Mouse (Mus musculus): Measurements from ENCODE around the gene Fitm1. TPM values are rescaled to one million over a fixed set of nuclear protein-coding genes. Genes with fewer than 3 reads are reported as not detected.

The Fitm1 gene
- 1.3 and 1.5 TPM in 2 replicates for polyA plus RNA-seq (2015; fragmentation: Nextera tagmentation; extraction: Ambion mirVana)

- no peak for ATAC-seq
- no peak within 1 kb of the TSS; the same call in 1 of the 2 replicates for H3K9ac ChIP-seq (replicated peaks; ENCODE audit: low read depth)
Measured at GRCm38 (mm10) chr14:55575302-55575701, at the start of gene Fitm1. Gene Fitm1, plus strand, starts transcription at chr14:55575617.

GRCm38 (mm10) chr14:55526674-55527073 is 48.7 kb upstream of the Fitm1 start:
- Histone ChIP-seq H3K4me1 (ENCODE audit: insufficient read depth, low read depth, low read length) (no peaks in the 10 kb centered on the region), H3K27ac (ENCODE audit: low read length) (no peak overlapping the region), H3K9me3 (ENCODE audit: low read length) (no peaks in the 10 kb centered on the region), H3K4me2 (replicated peaks; ENCODE audit: low read depth, low read length) (no peak overlapping the region), H3K36me3 (ENCODE audit: insufficient read depth, low read length) (no peaks in the 10 kb centered on the region), H3K4me3 (ENCODE audit: low read depth, low read length) (no peak overlapping the region), H3K27me3 (replicated peaks; ENCODE audit: insufficient read depth, low read length) (peaks cover 3% of the 10 kb centered on the region; the same call in 1 of the 2 replicates), H3K9ac (replicated peaks; ENCODE audit: low read depth) (no peak overlapping the region)
- no peak for ATAC-seq
- TF ChIP-seq CTCF (IDR thresholded peaks at IDR 0.05) (no peak), EP300 (IDR thresholded peaks at IDR 0.05) (no peak)
- DNase-seq (ENCODE audit: low spot score), result no peak
- 73% methylated on average over 2 of the region's 2 CpGs for WGBS

More at GRCm38 (mm10) chr14:55575302-55575701, at the start of gene Fitm1:
- no peaks in the 10 kb centered on the region for H3K9me3 ChIP-seq (ENCODE audit: low read length)
- H3K4me1 ChIP-seq (ENCODE audit: insufficient read depth, low read depth, low read length), result peaks cover 3% of the 10 kb centered on the region; the same call in 1 of the 2 replicates
- peak within 1 kb of the TSS; percentile 69 for H3K27ac ChIP-seq (ENCODE audit: low read length)
- 0 out of 2 replicates have a peak, but pooled peaks cover 4% of the 10 kb centered on the region for H3K36me3 ChIP-seq (ENCODE audit: insufficient read depth, low read length)
- no peaks in the 10 kb centered on the region for H3K27me3 ChIP-seq (replicated peaks; ENCODE audit: insufficient read depth, low read length)
- H3K4me3 ChIP-seq (ENCODE audit: low read depth, low read length), result no peak within 1 kb of the TSS
- no peak within 1 kb of the TSS for H3K4me2 ChIP-seq (replicated peaks; ENCODE audit: low read depth, low read length)
- TF ChIP-seq CTCF (IDR thresholded peaks at IDR 0.05) (no peak), EP300 (IDR thresholded peaks at IDR 0.05) (no peak)
- 64% methylated on average over 8 of the region's 8 CpGs for WGBS
- DNase-seq (ENCODE audit: low spot score), result no peak

DNA sequence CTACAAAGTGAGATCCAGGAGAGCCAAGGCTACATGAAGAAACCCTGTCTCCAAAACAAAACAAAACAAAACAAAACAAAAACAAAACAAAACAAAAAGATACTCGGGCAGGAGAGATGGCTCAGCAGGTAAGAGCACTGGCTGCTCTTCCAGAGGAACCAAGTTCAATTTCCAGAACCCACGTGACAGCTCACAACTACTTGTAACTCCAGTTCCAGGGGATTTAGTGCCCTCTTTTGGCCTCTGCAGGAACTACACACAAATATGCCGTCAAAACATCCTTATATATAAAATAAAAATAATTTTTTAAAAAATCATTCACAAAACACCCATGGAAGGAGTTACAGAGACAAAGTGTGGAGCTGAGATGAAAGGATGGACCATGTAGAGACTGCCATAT is 47.5 kb upstream of the Fitm1 start:
- Histone ChIP-seq H3K4me1 (ENCODE audit: insufficient read depth, low read depth, low read length) (no peaks in the 10 kb centered on the region), H3K36me3 (ENCODE audit: insufficient read depth, low read length) (no peaks in the 10 kb centered on the region), H3K9ac (replicated peaks; ENCODE audit: low read depth) (no peak overlapping the region), H3K27ac (ENCODE audit: low read length) (no peak overlapping the region), H3K9me3 (ENCODE audit: low read length) (no peaks in the 10 kb centered on the region), H3K4me2 (replicated peaks; ENCODE audit: low read depth, low read length) (no peak overlapping the region), H3K4me3 (ENCODE audit: low read depth, low read length) (no peak overlapping the region), H3K27me3 (replicated peaks; ENCODE audit: insufficient read depth, low read length) (no peaks in the 10 kb centered on the region)
- DNase-seq (ENCODE audit: low spot score) (peak; percentile 69), ATAC-seq (no peak)
- 13% methylated on average over 3 of the region's 3 CpGs for WGBS
- TF ChIP-seq CTCF (IDR thresholded peaks at IDR 0.05), result peak; percentile 62
- TF ChIP-seq EP300 (IDR thresholded peaks at IDR 0.05), result no peak

- H3K27me3 ChIP-seq (replicated peaks; ENCODE audit: insufficient read depth, low read length), result no peaks in the 10 kb centered on the region
- ATAC-seq, result no peak
- DNase-seq (ENCODE audit: low spot score), result peak; percentile 28
- H3K4me2 ChIP-seq (replicated peaks; ENCODE audit: low read depth, low read length), result no peak overlapping the region
- no peak overlapping the region for H3K27ac ChIP-seq (ENCODE audit: low read length)
- no peaks in the 10 kb centered on the region for H3K9me3 ChIP-seq (ENCODE audit: low read length)
- H3K36me3 ChIP-seq (ENCODE audit: insufficient read depth, low read length), result no peaks in the 10 kb centered on the region
- H3K9ac ChIP-seq (replicated peaks; ENCODE audit: low read depth), result no peak overlapping the region
- TF ChIP-seq CTCF (IDR thresholded peaks at IDR 0.05) (peak; percentile 87), EP300 (IDR thresholded peaks at IDR 0.05) (no peak)
- 40% methylated on average over 6 of the region's 6 CpGs for WGBS
- H3K4me1 ChIP-seq (ENCODE audit: insufficient read depth, low read depth, low read length), result 0 out of 2 replicates have a peak, but pooled peaks cover 4% of the 10 kb centered on the region
- no peak overlapping the region for H3K4me3 ChIP-seq (ENCODE audit: low read depth, low read length)
Measured at GRCm38 (mm10) chr14:55536116-55536745, 39.2 kb upstream of the Fitm1 start.

DNA sequence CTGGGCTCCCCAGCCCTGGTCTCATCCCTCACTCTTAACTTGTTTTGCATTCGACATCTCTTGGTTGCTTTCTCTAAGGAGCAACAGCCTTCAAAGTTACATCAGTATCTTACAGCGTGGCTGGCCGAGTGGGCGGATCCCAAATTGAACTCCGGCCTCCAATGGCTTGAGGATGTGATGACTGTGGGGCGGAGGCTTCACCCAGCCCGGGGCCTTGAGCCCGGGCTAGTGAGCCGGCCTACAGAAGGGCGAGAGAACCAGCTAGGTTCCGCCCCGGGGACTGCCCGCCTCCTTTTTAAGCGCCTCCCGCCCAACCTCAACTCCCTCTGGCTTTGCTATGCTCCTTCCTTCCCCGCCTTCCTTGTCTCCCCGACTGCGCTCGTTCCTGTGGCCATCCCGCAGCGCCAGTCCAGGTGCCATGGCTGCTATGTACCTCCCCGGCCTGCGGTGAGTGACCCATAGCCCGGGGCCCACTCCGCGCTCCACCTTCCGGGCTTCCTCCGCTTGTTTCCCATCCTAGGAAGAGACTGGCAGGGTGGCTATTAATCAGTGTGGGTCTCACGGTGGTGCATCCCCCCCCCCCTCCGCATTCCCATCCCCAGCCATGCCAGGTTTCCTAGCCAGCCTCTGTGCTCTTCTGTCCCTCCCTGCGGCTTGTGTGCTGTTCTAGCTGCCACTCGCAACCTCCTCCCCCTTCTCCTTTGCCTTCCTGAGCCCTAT is 35.2 kb upstream of the Fitm1 start, which contains the start of gene Pck2:
Pck2 (plus strand) TSS at position 200 of the 720 bp plus-strand sequence.
- TF ChIP-seq EP300 (IDR thresholded peaks at IDR 0.05) (no peak), CTCF (IDR thresholded peaks at IDR 0.05) (no peak)
- peak within 1 kb of the TSS; percentile 71 for H3K9ac ChIP-seq (replicated peaks; ENCODE audit: low read depth)
- no peaks in the 10 kb centered on the region for H3K9me3 ChIP-seq (ENCODE audit: low read length)
- peak within 1 kb of the TSS; percentile 93 for H3K27ac ChIP-seq (ENCODE audit: low read length)
- peaks cover 8% of the 10 kb centered on the region; the same call in 1 of the 2 replicates for H3K4me1 ChIP-seq (ENCODE audit: insufficient read depth, low read depth, low read length)
- ATAC-seq, result peak; percentile 98
- H3K4me2 ChIP-seq (replicated peaks; ENCODE audit: low read depth, low read length), result peak within 1 kb of the TSS; percentile 79
- peak within 1 kb of the TSS; percentile 65 for H3K4me3 ChIP-seq (ENCODE audit: low read depth, low read length)
- no peaks in the 10 kb centered on the region for H3K27me3 ChIP-seq (replicated peaks; ENCODE audit: insufficient read depth, low read length)
- 0 out of 2 replicates have a peak, but pooled peaks cover 8% of the 10 kb centered on the region for H3K36me3 ChIP-seq (ENCODE audit: insufficient read depth, low read length)
- under 1% methylated on average over 29 of the region's 32 CpGs for WGBS
- peak; percentile 97 for DNase-seq (ENCODE audit: low spot score)

DNA sequence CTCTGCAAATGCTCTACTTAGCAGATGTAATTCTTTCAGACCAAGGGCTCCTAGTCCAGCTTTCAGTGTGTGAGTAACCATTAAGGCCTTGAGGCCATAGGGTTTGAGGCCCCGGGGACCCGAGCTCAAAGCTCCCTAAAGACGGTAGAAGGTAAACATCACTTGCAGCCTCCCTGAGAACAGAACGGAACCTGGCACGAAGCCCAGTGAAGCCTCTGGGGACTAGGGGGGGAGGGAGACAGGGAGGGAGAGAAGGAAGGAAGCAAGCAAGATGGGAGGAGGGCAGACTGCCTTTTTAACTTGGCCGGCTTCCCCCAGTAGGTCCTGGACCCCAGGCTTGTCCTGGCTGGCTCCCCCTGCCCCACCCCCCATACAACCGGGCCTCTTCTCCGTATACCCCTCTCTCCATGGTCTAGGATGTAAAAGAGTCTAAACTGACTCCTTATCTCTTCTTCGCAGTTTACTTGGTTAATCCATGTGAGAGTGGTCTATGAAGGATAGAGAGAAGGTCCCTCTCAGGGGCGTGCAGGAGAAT is 34.6 kb upstream of the Fitm1 start:
- Histone ChIP-seq H3K4me1 (ENCODE audit: insufficient read depth, low read depth, low read length) (peaks cover 8% of the 10 kb centered on the region; the same call in 1 of the 2 replicates), H3K27ac (ENCODE audit: low read length) (peak overlapping the region; percentile 93), H3K4me2 (replicated peaks; ENCODE audit: low read depth, low read length) (peak overlapping the region; percentile 79), H3K9ac (replicated peaks; ENCODE audit: low read depth) (peak overlapping the region; percentile 71), H3K27me3 (replicated peaks; ENCODE audit: insufficient read depth, low read length) (no peaks in the 10 kb centered on the region), H3K4me3 (ENCODE audit: low read depth, low read length) (peak overlapping the region; percentile 65), H3K36me3 (ENCODE audit: insufficient read depth, low read length) (peaks cover 8% of the 10 kb centered on the region; the same call in 1 of the 2 replicates), H3K9me3 (ENCODE audit: low read length) (no peaks in the 10 kb centered on the region)
- 3% methylated on average over 9 of the region's 10 CpGs for WGBS
- DNase-seq (ENCODE audit: low spot score) (peak; percentile 82), ATAC-seq (peak; percentile 57)
- no peak for TF ChIP-seq EP300 (IDR thresholded peaks at IDR 0.05)
- TF ChIP-seq CTCF (IDR thresholded peaks at IDR 0.05), result no peak
